Mouse (Mus musculus) C2C12 (cell line): ENCODE data around the gene Gdf15.

ENCODE experiments used
- MAX ChIP-seq: IDR thresholded peaks from one replicate; pipeline ENCODE4 v1.6.1; 2011; ENCODE audit warnings: mild to moderate bottlenecking, control low read depth
- USF1 ChIP-seq: IDR thresholded peaks from one replicate; pipeline ENCODE4 v1.6.1; 2011; ENCODE audit warnings: low read depth, mild to moderate bottlenecking, control low read depth, moderate library complexity

GRCm38 (mm10) chr8:70674716-70675115 lies 42.5 kb upstream of the Gdf15 start:
- TF ChIP-seq MAX (no peak), USF1 (no peak)
